Mouse (Mus musculus) heart, postnatal 25 days (tissue): ENCODE results near the gene Stxbp2. TPM values are rescaled to one million over a fixed set of nuclear protein-coding genes. Genes with fewer than 3 reads are reported as not detected.
"Not testable (repeated sequence)": the region's sequence is repeated elsewhere in the genome, so short reads cannot be mapped to it uniquely, and the experiment has no call there.

Source experiments
- DNase-seq: peaks from one replicate; pipeline ENCODE4 v3.0.0; 2022; ENCODE audit warnings: low spot score
- intact Hi-C: fragments of 180-260 bp; cut with DNase I; formaldehyde crosslinking; loops from one replicate; pipeline ENCODE4 v1.15.1; 2025
- total RNA-seq, 2 experiments: library from RNA; stranded (reverse); gene quantifications; 2 replicates each; pipeline ENCODE4 v1.2.3; 2021

Gene Stxbp2
- total RNA-seq: 1 to 10 TPM; 4.5 to 4.8 TPM

GRCm38 (mm10) chr8:3630647-3631477 lies at the start of gene Stxbp2:
Gene Stxbp2 (plus strand): TSS chr8:3630955.
- intact Hi-C loops: no loop called here
- no peak for DNase-seq

- intact Hi-C loops, DNase-seq: not testable (repeated sequence)
Measured at GRCm38 (mm10) chr8:3581961-3582360, 48.8 kb upstream of the Stxbp2 start.

- DNase-seq: no peak
- intact Hi-C loops: no loop called here
Measured at GRCm38 (mm10) chr8:3586452-3586851, 44.3 kb upstream of the Stxbp2 start.

- no peak for DNase-seq
- intact Hi-C loops: no loop called here
Measured at GRCm38 (mm10) chr8:3586993-3587390, 43.8 kb upstream of the Stxbp2 start, which contains the start of gene Camsap3. Gene Camsap3 (plus strand): TSS chr8:3587293.

GRCm38 (mm10) chr8:3587391-3588257 lies 43.1 kb upstream of the Stxbp2 start:
- no peak for DNase-seq
- intact Hi-C loops: no loop called here

GRCm38 (mm10) chr8:3588258-3588633 lies 42.5 kb upstream of the Stxbp2 start:
- intact Hi-C loops: no loop called here
- no peak for DNase-seq

GRCm38 (mm10) chr8:3593470-3593869 lies 37.3 kb upstream of the Stxbp2 start:
- DNase-seq: no peak
- intact Hi-C loops: no loop called here

GRCm38 (mm10) chr8:3594466-3594865 lies 36.3 kb upstream of the Stxbp2 start:
- intact Hi-C loops: no loop called here
- DNase-seq: no peak

GRCm38 (mm10) chr8:3598054-3598453 lies 32.7 kb upstream of the Stxbp2 start:
- intact Hi-C loops: no loop called here
- no peak for DNase-seq

GRCm38 (mm10) chr8:3599219-3599618 lies 31.5 kb upstream of the Stxbp2 start:
- DNase-seq: no peak
- intact Hi-C loops: no loop called here

- intact Hi-C loops: no loop called here
- peak; percentile 62 for DNase-seq
Measured at GRCm38 (mm10) chr8:3600401-3600800, 30.4 kb upstream of the Stxbp2 start.

GRCm38 (mm10) chr8:3603439-3603838 lies 27.3 kb upstream of the Stxbp2 start:
- no peak for DNase-seq
- intact Hi-C loops: no loop called here

- no peak for DNase-seq
- intact Hi-C loops: no loop called here
Measured at GRCm38 (mm10) chr8:3606593-3606992, 24.2 kb upstream of the Stxbp2 start.

- no peak for DNase-seq
- intact Hi-C loops: no loop called here
Measured at GRCm38 (mm10) chr8:3607822-3608221, 22.9 kb upstream of the Stxbp2 start.

GRCm38 (mm10) chr8:3609046-3609815 lies 21.5 kb upstream of the Stxbp2 start:
- intact Hi-C loops: no loop called here
- DNase-seq: no peak

GRCm38 (mm10) chr8:3609816-3610150 lies 21.0 kb upstream of the Stxbp2 start:
- intact Hi-C loops: no loop called here
- no peak for DNase-seq

- DNase-seq: peak; percentile 99
- intact Hi-C loops: loop anchor here (5.0 kb wide), 1 partner anchor 104 kb away; the partner anchor contains the start of gene Pnpla6
Measured at GRCm38 (mm10) chr8:3621199-3621970, 9.4 kb upstream of the Stxbp2 start, which contains the start of the genes Xab2 and Pet100. Gene Xab2 (minus strand): TSS chr8:3621316. Gene Pet100 (plus strand): TSS chr8:3621548.

- intact Hi-C loops: loop anchor here (5.0 kb wide), 1 partner anchor 105 kb away; the partner anchor contains the start of gene Pnpla6
- DNase-seq: no peak
Measured at GRCm38 (mm10) chr8:3622119-3622518, 8.6 kb upstream of the Stxbp2 start.

GRCm38 (mm10) chr8:3625445-3625844 lies 5.3 kb upstream of the Stxbp2 start, which contains the start of gene Pcp2:
Gene Pcp2 (minus strand): TSS chr8:3625545.
- no peak for DNase-seq
- intact Hi-C loops: loop anchor here (2.0 kb wide), 1 partner anchor 47 kb away; the partner anchor contains the start of gene Fcor
